Mouse (Mus musculus) adrenal gland, postnatal 25 days (tissue): ENCODE data around the gene Tmem235. TPM values are rescaled to one million over a fixed set of nuclear protein-coding genes. Genes with fewer than 3 reads are reported as not detected.
A peak's percentile ranks its signal among the peaks of the same experiment; 100 is the strongest.
"Not testable (repeated sequence)": the region's sequence is repeated elsewhere in the genome, so short reads cannot be mapped to it uniquely, and the experiment has no call there.

Experiments
- DNase-seq: peaks from one replicate; pipeline ENCODE4 v3.0.0; 2021; ENCODE audit warnings: mixed read lengths
- long read RNA-seq: library from polyadenylated mRNA; stranded (forward); transcript quantifications from one replicate; pipeline ENCODE4 v2.0.0, GENCODE M21; 2021
- total RNA-seq: library from RNA; stranded (reverse); gene quantifications from 2 replicates; pipeline ENCODE4 v1.2.3, GENCODE M21; 2021

The Tmem235 gene
- not detected in 2 replicates for total RNA-seq
- long read RNA-seq, result 0 reads

GRCm38 (mm10) chr11:117860601-117861000, at the start of gene Tmem235:
Tmem235 (plus strand) TSS chr11:117860752.
- no peak for DNase-seq

GRCm38 (mm10) chr11:117813867-117814266, 46.7 kb upstream of the Tmem235 start:
- DNase-seq, result no peak

GRCm38 (mm10) chr11:117814704-117815366, 45.7 kb upstream of the Tmem235 start:
- no peak for DNase-seq

GRCm38 (mm10) chr11:117815850-117816249, 44.7 kb upstream of the Tmem235 start:
- DNase-seq, result not testable (repeated sequence)

GRCm38 (mm10) chr11:117816389-117816996, 44.1 kb upstream of the Tmem235 start:
- no peak for DNase-seq

- DNase-seq, result no peak
Measured at GRCm38 (mm10) chr11:117819095-117819494, 41.5 kb upstream of the Tmem235 start.

GRCm38 (mm10) chr11:117820173-117820572, 40.4 kb upstream of the Tmem235 start:
- DNase-seq, result no peak

- peak; percentile 22 for DNase-seq
Measured at GRCm38 (mm10) chr11:117821868-117822267, 38.7 kb upstream of the Tmem235 start.

GRCm38 (mm10) chr11:117822728-117823241, 37.8 kb upstream of the Tmem235 start:
- peak; percentile 18 for DNase-seq

- no peak for DNase-seq
Measured at GRCm38 (mm10) chr11:117823411-117823810, 37.1 kb upstream of the Tmem235 start.

- peak; percentile 78 for DNase-seq
Measured at GRCm38 (mm10) chr11:117824060-117824969, 36.2 kb upstream of the Tmem235 start.

GRCm38 (mm10) chr11:117825333-117826101, 35.0 kb upstream of the Tmem235 start, which contains the start of the genes Afmid and Tk1:
Afmid (plus strand) TSS chr11:117825924.
Tk1 (minus strand) TSS chr11:117826092.
- DNase-seq, result peak; percentile 68

GRCm38 (mm10) chr11:117826164-117826563, 34.4 kb upstream of the Tmem235 start:
- no peak for DNase-seq

GRCm38 (mm10) chr11:117826916-117827315, 33.6 kb upstream of the Tmem235 start:
- DNase-seq, result no peak

- DNase-seq, result no peak
Measured at GRCm38 (mm10) chr11:117827386-117827785, 33.2 kb upstream of the Tmem235 start.

GRCm38 (mm10) chr11:117828149-117828887, 32.2 kb upstream of the Tmem235 start:
- DNase-seq, result peak; percentile 42

- peak; percentile 26 for DNase-seq
Measured at GRCm38 (mm10) chr11:117828888-117829604, 31.5 kb upstream of the Tmem235 start.

GRCm38 (mm10) chr11:117829671-117830215, 30.8 kb upstream of the Tmem235 start:
- DNase-seq, result no peak

- DNase-seq, result no peak
Measured at GRCm38 (mm10) chr11:117830401-117830800, 30.2 kb upstream of the Tmem235 start.
